ENCODE assay signal across 25 mouse cellular contexts in genomic region chr6:140642655-140643054, GRCm38 (mm10). TPM values are rescaled to one million over a fixed set of nuclear protein-coding genes. Genes with fewer than 3 reads are reported as not detected.
DNase-seq lines count a peak whose midpoint lies in the region; ATAC-seq lines count a peak whose summit lies in the region.
"Had no signal": no experiment of that assay in that cellular context is flagged by ENCODE, and none has a peak within 500 bp of the region (broad histone marks: within the 10 kb centered on the region; RNA-seq: fewer than 3 reads in every experiment).

No protein-coding gene starts in this region.

- no peak overlapping the region for H3K27ac ChIP-seq in intestine, embryonic 15.5 days
- 0 out of 2 replicates have a peak overlapping the region, but pooled peaks have one; percentile 31 for H3K27ac ChIP-seq in stomach, embryonic 16.5 days (ENCODE audit: low read length)
- H3K27ac ChIP-seq: embryonic facial prominence, embryonic 15.5 days; forebrain, embryonic 10.5 days; heart, adult 2 months; heart, embryonic 15.5 days; hindbrain, embryonic 10.5 days had no signal

- no peak overlapping the region for H3K4me3 ChIP-seq in intestine, embryonic 15.5 days (replicated peaks)
- no peak overlapping the region for H3K4me3 ChIP-seq in stomach, embryonic 16.5 days (replicated peaks; ENCODE audit: low read length)
- H3K4me3 ChIP-seq: embryonic facial prominence, embryonic 15.5 days; erythroblast, embryonic 14.5 days; forebrain, embryonic 10.5 days; heart, adult 2 months; heart, embryonic 15.5 days; hindbrain, embryonic 10.5 days had no signal

- intact Hi-C loops in heart, postnatal 25 days (cut with DNase I) = no loop called here

- 88% methylated on average over 12 of the region's 12 CpGs for WGBS in intestine, embryonic 15.5 days
- WGBS in stomach, embryonic 16.5 days = 84% methylated on average over 12 of the region's 12 CpGs

- ATAC-seq in intestine, embryonic 15.5 days = peak; percentile 48; the same call in 1 of the 2 replicates
- 0 out of 2 replicates have a peak, but pooled peaks have one; percentile 50 for ATAC-seq in stomach, embryonic 16.5 days (ENCODE audit: insufficient read depth, low FRiP score)
- ATAC-seq: CD4-positive, CD25-positive, alpha-beta regulatory T cell, adult 4 months; forebrain, embryonic 14.5 days had no signal

- no peaks in the 10 kb centered on the region for H3K27me3 ChIP-seq in intestine, embryonic 15.5 days (replicated peaks)
- no peaks in the 10 kb centered on the region for H3K27me3 ChIP-seq in stomach, embryonic 16.5 days (ENCODE audit: control insufficient read depth, insufficient read depth, low read length)
- H3K27me3 ChIP-seq: embryonic facial prominence, embryonic 15.5 days; heart, embryonic 15.5 days had no signal

- DNase-seq in heart, adult 11 months = peak; percentile 83
- no peak for DNase-seq in heart, postnatal 25 days (ENCODE audit: low spot score)
- peak; percentile 28 for DNase-seq in thymus, postnatal 14 days
- DNase-seq in thymus, adult 18-20 months = no peak
- no peak for DNase-seq in neural tube, embryonic 10.5 days (ENCODE audit: extremely low spot score, low spot score)
- DNase-seq in spleen, postnatal 14 days (ENCODE audit: low spot score in 2 of 2) = no peak
- DNase-seq: adrenal gland, postnatal 10 days; B cell, adult 2 months; cerebellum, adult 11 months; cerebellum, adult 8-10 months; cerebellum, postnatal 14 days; embryo, embryonic 11 days; gastrocnemius, postnatal 10 days; heart, adult 2 months; heart, postnatal 14 days had no signal

- peaks cover 24% of the 10 kb centered on the region for H3K36me3 ChIP-seq in intestine, embryonic 15.5 days
- H3K36me3 ChIP-seq in stomach, embryonic 16.5 days (ENCODE audit: control insufficient read depth, insufficient read depth, low read length) = peaks cover 18% of the 10 kb centered on the region

- H3K9me3 ChIP-seq in intestine, embryonic 15.5 days = no peaks in the 10 kb centered on the region
- H3K9me3 ChIP-seq in stomach, embryonic 16.5 days (replicated peaks; ENCODE audit: control insufficient read depth, low read length) = no peaks in the 10 kb centered on the region
- H3K9me3 ChIP-seq: embryonic facial prominence, embryonic 15.5 days; forebrain, embryonic 10.5 days; heart, embryonic 15.5 days; hindbrain, embryonic 10.5 days had no signal

- no peak overlapping the region for H3K4me2 ChIP-seq in intestine, embryonic 15.5 days (replicated peaks)
- no peak overlapping the region for H3K4me2 ChIP-seq in stomach, embryonic 16.5 days (ENCODE audit: low read depth, low read length)
- H3K4me2 ChIP-seq: embryonic facial prominence, embryonic 15.5 days; heart, embryonic 11.5 days; heart, embryonic 15.5 days had no signal

- H3K4me1 ChIP-seq in intestine, embryonic 15.5 days (replicated peaks) = no peaks in the 10 kb centered on the region
- no peaks in the 10 kb centered on the region for H3K4me1 ChIP-seq in stomach, embryonic 16.5 days (ENCODE audit: control insufficient read depth, insufficient read depth, low read length)
- H3K4me1 ChIP-seq: embryonic facial prominence, embryonic 15.5 days; forebrain, embryonic 10.5 days; heart, embryonic 15.5 days; hindbrain, embryonic 10.5 days had no signal

- no peak overlapping the region for H3K9ac ChIP-seq in intestine, embryonic 15.5 days
- no peak overlapping the region for H3K9ac ChIP-seq in stomach, embryonic 16.5 days (ENCODE audit: low read length)
- H3K9ac ChIP-seq: embryonic facial prominence, embryonic 15.5 days; heart, embryonic 15.5 days had no signal

RNA-seq across cellular contexts. Expression of gene Aebp2, which starts 20.2 kb away (rescaled TPM):
- 10 to 100 TPM; 35.7 to 36.5 TPM for total RNA-seq in heart, postnatal 25 days (2021)
- polyA plus RNA-seq in intestine, embryonic 15.5 days (2015; fragmentation: Nextera tagmentation; extraction: Ambion mirVana) = 9.5 and 9.7 TPM in 2 replicates
- polyA plus RNA-seq in stomach, embryonic 16.5 days (2015; fragmentation: Nextera tagmentation; extraction: Ambion mirVana) = 8.7 and 11.9 TPM in 2 replicates

Comparison
In these comparisons a context has a peak if more than half of its experiments do, and no peak if none do; other contexts are left out.
1. DNase-seq: peak in heart, adult 11 months (single experiment) and thymus, postnatal 14 days (single experiment); none in heart, postnatal 25 days (single experiment), thymus, adult 18-20 months (0 of 2), neural tube, embryonic 10.5 days (single experiment) and spleen, postnatal 14 days (0 of 2).